Mouse (Mus musculus): ENCODE results near the gene Csf2ra.

- TF ChIP-seq CTCF (IDR thresholded peaks at IDR 0.05; ENCODE audit: low read depth) (no peak), EP300 (optimal IDR thresholded peaks at IDR 0.05) (no peak)
These were observed 38.0 kb upstream of the Csf2ra start for GRCm38 (mm10) chr19:61266246-61266615.
